Mouse (Mus musculus): ENCODE measurements at regions not wholly inside any gene's neighbourhood (a gene's known extent, or its start where the extent isn't known, plus 50 kb on each side); places are given as distances from the start of the nearest gene placed in this dataset.
"Not testable (repeated sequence)": the region's sequence is repeated elsewhere in the genome, so short reads cannot be mapped to it uniquely, and the experiment has no call there.

DNA sequence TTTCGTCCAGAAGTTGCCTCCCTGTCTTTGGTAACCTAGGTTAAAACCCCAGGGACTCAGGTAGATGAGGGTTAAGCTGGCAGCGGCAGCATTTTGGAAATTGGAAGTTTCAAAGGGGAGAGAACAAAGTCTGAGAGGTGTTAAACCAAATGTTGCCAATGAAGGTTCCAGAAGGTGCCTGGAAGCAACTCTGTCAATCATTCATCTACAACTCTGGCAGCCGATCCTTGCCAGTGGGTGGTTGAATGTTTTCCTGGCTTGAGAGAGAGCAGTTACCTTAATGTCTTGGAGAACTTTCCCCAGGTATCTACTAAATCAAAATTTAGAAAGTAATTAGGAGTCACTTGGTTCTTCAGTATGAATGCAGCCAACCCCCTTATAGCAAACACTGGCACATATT is 628.2 kb upstream of the Map3k7 start:
- Histone ChIP-seq H3K4me3 (ENCODE audit: low read depth, low read length) (no peak overlapping the region), H3K27me3 (replicated peaks; ENCODE audit: insufficient read depth, low read length) (no peaks in the 10 kb centered on the region), H3K36me3 (ENCODE audit: insufficient read depth, low read length) (no peaks in the 10 kb centered on the region), H3K27ac (ENCODE audit: low read length) (no peak overlapping the region), H3K4me2 (replicated peaks; ENCODE audit: low read depth, low read length) (no peak overlapping the region), H3K9me3 (ENCODE audit: low read length) (no peaks in the 10 kb centered on the region), H3K4me1 (ENCODE audit: insufficient read depth, low read depth, low read length) (no peaks in the 10 kb centered on the region), H3K9ac (replicated peaks; ENCODE audit: low read depth) (no peak overlapping the region)
- DNase-seq (ENCODE audit: low spot score) (no peak), ATAC-seq (no peak)
- WGBS, result 73% methylated on average over 3 of the region's 3 CpGs
- no peak for TF ChIP-seq EP300 (IDR thresholded peaks at IDR 0.05)
- TF ChIP-seq CTCF (IDR thresholded peaks at IDR 0.05), result no peak

DNA sequence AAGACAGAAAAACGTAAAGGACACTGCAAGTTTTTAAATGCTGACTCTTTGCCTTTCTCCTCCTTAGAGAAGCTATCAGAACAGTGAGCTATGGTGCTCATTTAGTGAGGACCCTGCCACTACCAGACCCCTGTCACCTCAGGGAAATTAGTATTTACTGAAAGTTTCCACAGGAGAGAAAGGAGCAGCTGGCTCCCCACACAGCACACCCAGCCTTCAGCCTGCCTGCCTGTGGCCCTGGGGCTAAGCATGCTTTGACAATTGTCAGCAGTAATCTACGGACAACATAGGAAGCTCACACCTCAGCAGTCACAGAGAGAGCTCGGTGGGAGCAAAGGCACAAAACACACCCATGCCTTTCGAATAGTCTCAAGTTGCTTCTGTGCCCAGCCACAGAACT is 625.9 kb upstream of the Map3k7 start:
- H3K4me1 ChIP-seq (ENCODE audit: insufficient read depth, low read depth, low read length), result no peaks in the 10 kb centered on the region
- H3K9me3 ChIP-seq (ENCODE audit: low read length), result no peaks in the 10 kb centered on the region
- no peaks in the 10 kb centered on the region for H3K36me3 ChIP-seq (ENCODE audit: insufficient read depth, low read length)
- no peak overlapping the region for H3K9ac ChIP-seq (replicated peaks; ENCODE audit: low read depth)
- 40% methylated on average over 4 of the region's 4 CpGs for WGBS
- no peak overlapping the region for H3K4me3 ChIP-seq (ENCODE audit: low read depth, low read length)
- no peak overlapping the region for H3K4me2 ChIP-seq (replicated peaks; ENCODE audit: low read depth, low read length)
- ATAC-seq (no peak), DNase-seq (ENCODE audit: low spot score) (no peak)
- H3K27me3 ChIP-seq (replicated peaks; ENCODE audit: insufficient read depth, low read length), result no peaks in the 10 kb centered on the region
- H3K27ac ChIP-seq (ENCODE audit: low read length), result no peak overlapping the region
- no peak for TF ChIP-seq EP300 (IDR thresholded peaks at IDR 0.05)
- no peak for TF ChIP-seq CTCF (IDR thresholded peaks at IDR 0.05)

DNA sequence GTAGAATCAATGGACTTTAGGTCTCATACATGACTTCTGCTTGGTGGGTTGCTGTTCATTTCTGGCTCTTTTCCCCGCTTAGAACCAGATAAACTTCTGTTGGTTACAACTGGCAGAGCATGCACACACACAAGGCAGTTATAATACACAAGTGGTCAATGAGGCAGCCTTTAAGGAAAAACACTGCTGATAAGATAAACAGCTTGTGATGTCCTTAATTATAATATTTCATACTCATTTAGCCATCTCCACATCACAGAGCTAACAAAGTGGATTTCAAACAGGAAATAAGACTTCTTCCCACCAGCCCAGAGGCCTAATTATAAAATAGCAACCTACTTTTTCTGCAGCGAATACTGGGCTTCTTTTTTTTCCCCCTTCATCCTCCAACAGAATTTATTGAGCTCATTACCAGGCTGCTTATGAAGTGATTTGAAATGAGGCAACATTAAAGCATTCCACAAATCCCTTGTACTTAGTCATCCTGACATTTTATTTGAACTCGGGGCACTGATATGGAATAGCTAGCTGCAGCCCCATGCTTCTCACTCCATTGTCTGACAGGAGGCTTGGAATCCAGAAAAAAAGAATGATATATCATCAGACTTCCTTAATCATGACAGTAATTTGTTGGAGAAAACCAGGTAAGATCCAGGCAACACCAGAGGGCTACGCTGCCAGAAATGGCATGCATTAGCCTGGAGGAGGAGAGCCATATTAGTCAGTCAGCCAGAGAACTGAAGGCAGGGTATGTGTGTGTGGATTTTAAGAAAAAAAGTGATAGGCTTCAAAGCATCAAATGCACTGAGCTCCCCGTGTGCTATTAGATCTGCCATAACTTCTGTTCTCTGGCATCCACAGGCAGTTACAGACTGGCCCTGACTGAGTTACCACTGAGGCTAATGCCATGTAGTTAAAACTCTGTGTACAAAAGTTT is 620.3 kb upstream of the Map3k7 start:
- ATAC-seq (no peak), DNase-seq (ENCODE audit: low spot score) (no peak)
- Histone ChIP-seq H3K4me3 (ENCODE audit: low read depth, low read length) (no peak overlapping the region), H3K27ac (ENCODE audit: low read length) (no peak overlapping the region), H3K27me3 (replicated peaks; ENCODE audit: insufficient read depth, low read length) (no peaks in the 10 kb centered on the region), H3K9me3 (ENCODE audit: low read length) (no peaks in the 10 kb centered on the region), H3K36me3 (ENCODE audit: insufficient read depth, low read length) (no peaks in the 10 kb centered on the region), H3K4me2 (replicated peaks; ENCODE audit: low read depth, low read length) (no peak overlapping the region), H3K4me1 (ENCODE audit: insufficient read depth, low read depth, low read length) (no peaks in the 10 kb centered on the region), H3K9ac (replicated peaks; ENCODE audit: low read depth) (no peak overlapping the region)
- 43% methylated on average over 5 of the region's 5 CpGs for WGBS
- TF ChIP-seq EP300 (IDR thresholded peaks at IDR 0.05) (no peak), CTCF (IDR thresholded peaks at IDR 0.05) (no peak)

DNA sequence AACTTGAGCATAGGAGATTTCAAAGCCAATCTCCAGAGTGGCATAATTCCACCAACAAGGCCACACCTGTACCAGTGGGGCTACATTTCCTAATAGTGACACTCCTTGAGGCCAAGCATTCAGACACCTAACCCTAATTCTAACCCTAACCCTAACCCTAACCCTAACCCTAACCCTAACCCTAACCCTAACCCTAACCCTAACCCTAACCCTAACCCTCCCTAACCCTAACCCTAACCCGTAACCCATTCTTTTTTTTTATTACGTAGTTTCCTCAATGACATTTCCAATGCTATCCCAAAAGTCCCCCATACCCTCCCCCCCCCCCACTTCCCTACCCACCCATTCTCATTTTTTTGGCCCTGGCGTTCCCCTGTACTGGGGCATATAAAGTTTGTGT is 609.9 kb upstream of the Map3k7 start:
- H3K9ac ChIP-seq (replicated peaks; ENCODE audit: low read depth); H3K27me3 ChIP-seq (replicated peaks; ENCODE audit: insufficient read depth, low read length): not testable (repeated sequence)
- 84% methylated on average over 2 of the region's 3 CpGs for WGBS

DNA sequence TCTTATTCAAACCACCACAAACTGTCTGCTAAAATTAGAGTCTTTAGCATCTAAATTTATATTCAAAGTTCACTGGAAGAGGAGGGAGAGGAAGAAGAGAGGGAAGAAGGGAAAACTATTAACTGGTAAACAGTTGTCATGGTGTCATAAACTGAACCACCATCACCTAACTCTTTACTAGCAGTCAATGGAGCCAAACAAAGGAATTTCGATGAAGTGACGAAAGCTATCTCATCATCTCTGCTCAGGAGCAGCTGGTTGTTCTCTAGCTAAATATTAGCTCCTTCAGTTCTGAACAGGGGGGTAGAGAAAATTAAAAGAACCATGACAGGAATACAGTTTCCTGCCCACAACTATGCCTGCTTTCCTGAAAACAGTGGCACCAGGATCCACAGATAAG is 608.9 kb upstream of the Map3k7 start:
- TF ChIP-seq CTCF (IDR thresholded peaks at IDR 0.05) (no peak), EP300 (IDR thresholded peaks at IDR 0.05) (no peak)
- H3K4me2 ChIP-seq (replicated peaks; ENCODE audit: low read depth, low read length), result no peak overlapping the region
- H3K27ac ChIP-seq (ENCODE audit: low read length), result no peak overlapping the region
- no peak overlapping the region for H3K4me3 ChIP-seq (ENCODE audit: low read depth, low read length)
- H3K9me3 ChIP-seq (ENCODE audit: low read length), result no peaks in the 10 kb centered on the region
- H3K9ac ChIP-seq (replicated peaks; ENCODE audit: low read depth), result no peak overlapping the region
- ATAC-seq, result no peak
- WGBS, result 58% methylated on average over 2 of the region's 2 CpGs
- no peaks in the 10 kb centered on the region for H3K4me1 ChIP-seq (ENCODE audit: insufficient read depth, low read depth, low read length)
- DNase-seq (ENCODE audit: low spot score), result peak; percentile 36
- H3K36me3 ChIP-seq (ENCODE audit: insufficient read depth, low read length), result no peaks in the 10 kb centered on the region
- H3K27me3 ChIP-seq (replicated peaks; ENCODE audit: insufficient read depth, low read length), result no peaks in the 10 kb centered on the region

More for the DNA sequence above, 609.9 kb upstream of the Map3k7 start:
- not testable (repeated sequence) for H3K36me3 ChIP-seq (ENCODE audit: insufficient read depth, low read length); H3K4me2 ChIP-seq (replicated peaks; ENCODE audit: low read depth, low read length); DNase-seq (ENCODE audit: low spot score); H3K27ac ChIP-seq (ENCODE audit: low read length); H3K4me3 ChIP-seq (ENCODE audit: low read depth, low read length); ATAC-seq; H3K4me1 ChIP-seq (ENCODE audit: insufficient read depth, low read depth, low read length); H3K9me3 ChIP-seq (ENCODE audit: low read length)

DNA sequence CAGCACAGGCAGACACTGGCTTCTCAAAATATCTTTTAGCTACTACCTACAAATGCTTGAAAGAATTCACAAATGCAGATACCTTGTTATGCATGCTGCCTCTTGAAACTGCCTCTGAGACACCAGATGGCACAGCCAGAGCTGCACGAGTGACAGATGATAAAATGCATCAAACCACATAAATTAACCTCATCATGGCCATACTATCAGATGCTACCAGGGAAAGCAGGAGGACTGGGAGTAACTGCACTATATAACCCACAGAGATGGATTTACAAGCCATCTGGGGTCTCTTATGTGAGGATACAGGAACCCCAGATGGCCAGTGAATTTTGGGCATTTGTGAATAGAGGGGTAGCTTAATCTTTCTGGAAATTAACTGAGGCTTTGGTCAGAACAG is 597.7 kb upstream of the Map3k7 start:
- no peaks in the 10 kb centered on the region for H3K36me3 ChIP-seq (ENCODE audit: insufficient read depth, low read length)
- H3K27me3 ChIP-seq (replicated peaks; ENCODE audit: insufficient read depth, low read length), result no peaks in the 10 kb centered on the region
- H3K9me3 ChIP-seq (ENCODE audit: low read length), result no peaks in the 10 kb centered on the region
- H3K4me3 ChIP-seq (ENCODE audit: low read depth, low read length), result no peak overlapping the region
- no peak overlapping the region for H3K4me2 ChIP-seq (replicated peaks; ENCODE audit: low read depth, low read length)
- 53% methylated on average over 1 of the region's 1 CpGs for WGBS
- no peak for TF ChIP-seq CTCF (IDR thresholded peaks at IDR 0.05)
- TF ChIP-seq EP300 (IDR thresholded peaks at IDR 0.05), result no peak
- DNase-seq (ENCODE audit: low spot score), result no peak
- H3K9ac ChIP-seq (replicated peaks; ENCODE audit: low read depth), result no peak overlapping the region
- no peak for ATAC-seq
- no peak overlapping the region for H3K27ac ChIP-seq (ENCODE audit: low read length)
- no peaks in the 10 kb centered on the region for H3K4me1 ChIP-seq (ENCODE audit: insufficient read depth, low read depth, low read length)

Data from lung, postnatal 0 days (tissue).